Comparison of ENCODE assay signal across 9 mouse cellular contexts in the genomic region with DNA sequence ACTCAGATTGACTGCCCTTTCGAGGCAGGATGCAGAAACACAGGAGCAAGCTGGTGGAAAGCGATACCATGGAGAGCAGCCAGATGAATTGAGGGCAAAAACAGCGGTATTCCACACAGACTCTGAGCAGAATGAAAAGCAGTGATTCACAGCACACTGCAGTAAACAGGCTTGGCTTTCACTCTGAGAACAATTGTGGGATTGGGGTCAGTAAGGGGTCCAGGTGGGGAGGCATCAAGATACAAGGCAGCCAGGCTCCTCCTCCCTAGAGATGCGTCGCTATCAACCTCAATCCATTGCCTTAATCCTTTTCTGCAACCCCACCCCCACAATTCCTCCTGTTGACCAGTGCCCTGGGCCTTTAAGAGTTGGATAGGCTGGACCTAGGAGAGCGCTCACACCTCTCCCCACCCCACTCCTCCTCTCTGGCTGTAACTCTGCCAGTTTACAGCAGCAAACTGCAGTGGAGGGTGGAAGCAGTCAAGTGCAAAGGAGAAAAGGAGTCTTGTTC. TPM values are rescaled to one million over a fixed set of nuclear protein-coding genes. Genes with fewer than 3 reads are reported as not detected.
A peak's percentile ranks its signal among the peaks of the same experiment; 100 is the strongest.
DNase-seq lines count a peak whose midpoint lies in the region; ATAC-seq lines count a peak whose summit lies in the region.
"Had no signal": no experiment of that assay in that cellular context is flagged by ENCODE, and none has a peak within 500 bp of the region (broad histone marks: within the 10 kb centered on the region; RNA-seq: fewer than 3 reads in every experiment).

TSS of gene Plcd4 (plus strand) at position 438 of the 511 bp plus-strand sequence.

- H3K9me3 ChIP-seq in forebrain, embryonic 14.5 days (replicated peaks; ENCODE audit: control insufficient read depth, low read length) = no peaks in the 10 kb centered on the region
- no peaks in the 10 kb centered on the region for H3K9me3 ChIP-seq in heart, embryonic 10.5 days

- 4% methylated on average over 6 of the region's 6 CpGs for WGBS in forebrain, embryonic 14.5 days
- 6% methylated on average over 6 of the region's 6 CpGs for WGBS in heart, embryonic 10.5 days

- H3K4me1 ChIP-seq in forebrain, embryonic 14.5 days (ENCODE audit: control insufficient read depth, insufficient read depth, low read length) = no peaks in the 10 kb centered on the region; the same call in 1 of the 2 replicates
- peaks cover 8% of the 10 kb centered on the region; the same call in 1 of the 2 replicates for H3K4me1 ChIP-seq in heart, embryonic 10.5 days

- H3K27me3 ChIP-seq in forebrain, embryonic 14.5 days (replicated peaks; ENCODE audit: control insufficient read depth, insufficient read depth, low read length) = no peaks in the 10 kb centered on the region
- H3K27me3 ChIP-seq in heart, embryonic 10.5 days (ENCODE audit: insufficient read depth, poor library complexity, severe bottlenecking) = 0 out of 2 replicates have a peak, but pooled peaks cover 3% of the 10 kb centered on the region

- no peak within 1 kb of the TSS for H3K27ac ChIP-seq in forebrain, embryonic 14.5 days (ENCODE audit: low read depth, low read length)
- H3K27ac ChIP-seq in heart, embryonic 10.5 days = no peak within 1 kb of the TSS
- H3K27ac ChIP-seq: macrophage had no signal

- no peaks in the 10 kb centered on the region for H3K36me3 ChIP-seq in forebrain, embryonic 14.5 days (ENCODE audit: control insufficient read depth, insufficient read depth, low read length)
- H3K36me3 ChIP-seq in heart, embryonic 10.5 days = no peaks in the 10 kb centered on the region

- peak; percentile 86 for DNase-seq in Muller cell, postnatal 12 days (ENCODE audit: inconsistent ontology term)
- peak; percentile 41 for DNase-seq in forebrain, embryonic 14.5 days (ENCODE audit: low spot score)
- DNase-seq in kidney, adult 9 months = peak; percentile 44
- DNase-seq in left cerebral cortex, postnatal 4 days = peak; percentile 34
- DNase-seq in right cerebral cortex, adult 18-20 months = peak; percentile 27
- no peak for DNase-seq in heart, embryonic 10.5 days (ENCODE audit: low spot score)

- H3K4me2 ChIP-seq in forebrain, embryonic 14.5 days (ENCODE audit: low read length) = peak within 1 kb of the TSS; percentile 33

- H3K4me3 ChIP-seq in forebrain, embryonic 14.5 days (ENCODE audit: low read depth, low read length) = no peak within 1 kb of the TSS; the same call in 1 of the 2 replicates
- H3K4me3 ChIP-seq in heart, embryonic 10.5 days = no peak within 1 kb of the TSS

- intact Hi-C loops in left cerebral cortex, postnatal 4 days (cut with DNase I) = no loop called here

- ATAC-seq in cerebellum, adult (ENCODE audit: insufficient number of reproducible peaks, low FRiP score, low TSS enrichment) = peak; percentile 94
- ATAC-seq in forebrain, embryonic 14.5 days = peak; percentile 26; the same call in 1 of the 2 replicates
- no peak for ATAC-seq in megakaryocyte, adult 5-6 weeks (ENCODE audit: poor library complexity, severe bottlenecking)

- peak within 1 kb of the TSS; percentile 47 for H3K9ac ChIP-seq in forebrain, embryonic 14.5 days (ENCODE audit: low read length)

RNA-seq across cellular contexts. Expression of gene Plcd4, which starts in this region (rescaled TPM):
- 3.3 and 3.9 TPM in 2 replicates for polyA plus RNA-seq in forebrain, embryonic 14.5 days (2014; fragmentation: Nextera tagmentation; extraction: Ambion mirVana)
- 1 to 10 TPM; 3.7 TPM for total RNA-seq in left cerebral cortex, postnatal 4 days (2021)
- total RNA-seq in megakaryocyte, adult 5-6 weeks (2015) = not detected in 2 replicates
- total RNA-seq in megakaryocyte, adult 5-6 weeks (2017) = not detected in 2 replicates
- 0.42 and 0.48 TPM in 2 replicates for polyA plus RNA-seq in heart, embryonic 10.5 days (2016; fragmentation: Nextera tagmentation; extraction: Ambion mirVana)
- polyA plus RNA-seq: macrophage had no signal
